Mouse (Mus musculus): Measurements from ENCODE around the gene Alox8.

DNA sequence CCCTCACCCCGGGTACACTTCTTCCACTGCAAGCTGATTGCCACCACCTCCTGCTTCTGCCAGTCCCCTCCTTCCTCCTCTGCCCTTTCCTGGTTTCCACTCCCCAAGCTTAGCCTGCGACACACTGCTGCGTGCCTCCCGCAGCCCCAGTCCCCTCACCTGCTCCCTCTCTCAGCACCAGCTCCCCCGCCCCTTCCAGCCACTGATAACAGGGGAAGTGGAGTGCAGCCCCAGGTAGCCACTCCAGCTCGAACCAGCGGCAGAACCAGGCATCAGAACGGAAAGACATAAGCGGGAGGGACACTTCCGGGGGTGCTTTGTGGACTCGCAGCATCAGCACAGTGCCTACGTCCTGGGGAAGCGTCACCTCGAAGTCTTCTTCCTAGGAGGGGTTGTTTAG lies 449 bp downstream of the Alox8 start:
- TF ChIP-seq GATA1 (IDR thresholded peaks at IDR 0.05; ENCODE audit: low read length) = no peak
- no peak for TF ChIP-seq TAL1 (IDR thresholded peaks at IDR 0.05; ENCODE audit: low read length)
